Mouse (Mus musculus) limb, embryonic 13.5 days (tissue): Measurements from ENCODE around the gene 1810009A15Rik. TPM values are rescaled to one million over a fixed set of nuclear protein-coding genes. Genes with fewer than 3 reads are reported as not detected.

Source experiments
- ATAC-seq: fragments of 200-750 bp; cut with Nextera tagmentation; 2 replicates; pipeline ENCODE4 v1.8.0; 2017; ENCODE audit warnings: low read depth, moderate number of reproducible peaks, moderate TSS enrichment; ENCODE audit not compliant: low FRiP score
- H3K27ac ChIP-seq: fragments of 300-500 bp; sonication (generic); 2 replicates; pipeline ENCODE4 v1.5.1; 2015; ENCODE audit warnings: inconsistent platforms, mild to moderate bottlenecking, moderate library complexity
- H3K27me3 ChIP-seq: fragments of 300-500 bp; sonication (generic); 2 replicates; pipeline ENCODE4 v1.6.1; 2015; ENCODE audit warnings: mild to moderate bottlenecking, inconsistent platforms
- H3K36me3 ChIP-seq: fragments of 300-500 bp; sonication (generic); 2 replicates; pipeline ENCODE4 v1.6.1; 2015; ENCODE audit warnings: inconsistent platforms, mild to moderate bottlenecking, moderate library complexity
- H3K4me1 ChIP-seq: fragments of 300-500 bp; sonication (generic); 2 replicates; pipeline ENCODE4 v1.6.1; 2015; ENCODE audit warnings: inconsistent platforms
- H3K4me2 ChIP-seq: fragments of 300-500 bp; sonication (generic); replicated peaks from 2 replicates; pipeline ENCODE4 v1.6.1; 2015; ENCODE audit warnings: inconsistent platforms, mild to moderate bottlenecking, moderate library complexity
- H3K4me3 ChIP-seq: fragments of 300-500 bp; sonication (generic); 2 replicates; pipeline ENCODE4 v1.5.1; 2015; ENCODE audit warnings: moderate library complexity, mild to moderate bottlenecking, inconsistent platforms
- H3K9ac ChIP-seq: fragments of 300-500 bp; sonication (generic); 2 replicates; pipeline ENCODE4 v1.6.1; 2015; ENCODE audit warnings: mild to moderate bottlenecking, inconsistent platforms
- H3K9me3 ChIP-seq: fragments of 300-500 bp; sonication (generic); 2 replicates; pipeline ENCODE4 v1.6.1; 2016; ENCODE audit warnings: inconsistent platforms
- WGBS: fragments of 180-500 bp; shearing (Covaris S2); methylation state at CpG from one replicate; pipeline ENCODE4 v1.1.7; 2015; 5-methylcytosine and 5-hydroxymethylcytosine counted together
- polyA plus RNA-seq: library from polyadenylated mRNA; unstranded; fragments of >200 nt; fragmentation: Nextera tagmentation; extraction: Ambion mirVana; gene quantifications from 2 replicates; pipeline ENCODE4 v1.2.1, GENCODE M21; 2015

1810009A15Rik gene
- polyA plus RNA-seq, 1 experiment from 2014 or later = 96.6 TPM

DNA sequence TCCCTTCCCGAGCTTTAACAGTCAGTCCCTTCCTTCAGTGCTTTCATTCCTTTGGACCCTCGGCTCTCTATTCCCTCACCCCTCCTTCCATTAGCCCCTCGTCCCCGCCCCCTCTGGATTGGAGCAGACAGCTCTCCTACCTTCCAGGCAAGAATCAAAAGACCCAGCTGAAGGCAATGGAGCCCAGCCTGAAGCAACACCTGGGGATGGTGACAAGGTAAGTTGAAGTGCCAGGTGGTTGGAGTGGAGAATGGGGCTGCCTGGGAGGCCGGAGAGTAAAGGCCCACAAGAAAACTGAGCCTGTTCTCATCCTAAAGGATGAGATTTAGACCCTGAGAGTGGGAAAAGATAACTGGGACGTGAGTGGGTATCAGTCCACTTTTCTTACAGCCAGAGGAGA, 19.9 kb downstream of the 1810009A15Rik start:
- no peaks in the 10 kb centered on the region for H3K27me3 ChIP-seq
- ATAC-seq = no peak
- H3K4me3 ChIP-seq = no peak overlapping the region
- no peak overlapping the region for H3K27ac ChIP-seq
- no peak overlapping the region for H3K9ac ChIP-seq
- no peaks in the 10 kb centered on the region for H3K9me3 ChIP-seq
- H3K4me2 ChIP-seq = no peak overlapping the region
- no peaks in the 10 kb centered on the region for H3K4me1 ChIP-seq
- peaks cover 96% of the 10 kb centered on the region for H3K36me3 ChIP-seq
- WGBS = 92% methylated on average over 6 of the region's 6 CpGs

DNA sequence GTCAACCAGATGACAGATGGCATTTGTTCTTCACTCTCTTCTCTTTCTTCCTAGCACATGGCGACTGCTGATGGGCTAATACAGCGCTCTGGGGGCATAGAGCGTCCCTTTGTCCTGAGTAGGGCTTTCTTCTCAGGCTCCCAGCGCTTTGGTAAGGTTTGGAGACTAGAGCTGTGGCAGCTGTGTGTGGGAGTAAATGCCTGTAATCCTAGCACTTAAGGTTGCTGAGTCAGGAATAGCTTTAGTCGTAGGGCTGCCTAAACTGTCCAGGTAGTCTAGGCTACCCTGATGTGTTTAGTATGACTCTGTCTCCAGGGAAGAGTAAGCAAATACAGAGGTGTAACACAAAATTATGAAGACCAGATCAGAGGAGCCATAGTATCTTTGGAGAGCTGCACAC, 23.2 kb downstream of the 1810009A15Rik start:
- Histone ChIP-seq H3K9ac (no peak overlapping the region), H3K4me3 (no peak overlapping the region), H3K36me3 (peaks cover 100% of the 10 kb centered on the region), H3K27me3 (no peaks in the 10 kb centered on the region), H3K4me1 (no peaks in the 10 kb centered on the region), H3K27ac (no peak overlapping the region), H3K9me3 (no peaks in the 10 kb centered on the region), H3K4me2 (no peak overlapping the region)
- 93% methylated on average over 5 of the region's 5 CpGs for WGBS
- ATAC-seq = no peak

DNA sequence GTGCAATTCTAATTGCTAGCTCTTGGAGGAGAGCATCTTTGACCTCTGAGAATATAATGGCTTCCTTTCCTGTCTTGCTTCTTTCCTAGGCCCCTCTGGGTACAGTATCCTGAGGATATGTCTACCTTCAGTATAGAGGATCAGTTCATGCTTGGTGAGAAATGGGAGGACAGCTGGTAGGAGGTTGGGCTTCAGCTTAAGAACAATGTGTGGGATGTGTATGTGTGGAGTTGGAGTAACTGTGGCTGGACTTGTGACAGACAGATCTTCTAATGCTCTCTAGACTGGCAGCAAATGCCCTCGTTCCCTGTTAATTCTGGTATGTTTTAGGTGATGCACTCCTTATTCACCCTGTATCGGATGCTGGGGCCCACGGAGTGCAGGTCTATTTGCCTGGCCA, 25.6 kb downstream of the 1810009A15Rik start:
- WGBS = 95% methylated on average over 3 of the region's 3 CpGs

DNA sequence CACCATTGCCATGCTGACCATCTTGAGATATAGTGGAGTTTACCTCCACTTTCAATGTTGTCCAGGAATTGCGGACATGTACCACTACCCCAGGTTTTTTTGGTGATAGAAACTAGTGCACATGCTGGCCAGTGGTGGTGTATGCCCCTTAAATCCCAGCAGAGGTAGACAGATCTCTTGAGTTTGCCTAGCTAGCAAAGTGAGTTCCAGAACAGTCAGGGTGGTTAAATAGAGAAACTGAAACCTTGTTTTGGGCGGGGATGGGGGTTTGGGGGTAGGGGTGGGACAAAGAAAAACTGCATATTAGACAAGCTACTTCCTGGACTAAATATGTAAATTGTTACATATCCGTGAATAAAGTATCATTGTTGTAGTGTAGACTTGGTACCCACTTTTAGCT, 30.3 kb downstream of the 1810009A15Rik start:
- no peak overlapping the region for H3K4me2 ChIP-seq
- no peak overlapping the region for H3K4me3 ChIP-seq
- H3K4me1 ChIP-seq = peaks cover 13% of the 10 kb centered on the region
- peaks cover 35% of the 10 kb centered on the region for H3K36me3 ChIP-seq
- ATAC-seq = no peak
- H3K9me3 ChIP-seq = no peaks in the 10 kb centered on the region
- 90% methylated on average over 3 of the region's 3 CpGs for WGBS
- no peaks in the 10 kb centered on the region for H3K27me3 ChIP-seq
- no peak overlapping the region for H3K9ac ChIP-seq
- H3K27ac ChIP-seq = no peak overlapping the region

More for the DNA sequence above, 25.6 kb downstream of the 1810009A15Rik start:
- no peak overlapping the region for H3K4me2 ChIP-seq
- H3K4me1 ChIP-seq = no peaks in the 10 kb centered on the region
- H3K27ac ChIP-seq = no peak overlapping the region
- H3K27me3 ChIP-seq = no peaks in the 10 kb centered on the region
- peaks cover 83% of the 10 kb centered on the region for H3K36me3 ChIP-seq
- ATAC-seq = no peak
- no peak overlapping the region for H3K4me3 ChIP-seq
- no peaks in the 10 kb centered on the region for H3K9me3 ChIP-seq
- no peak overlapping the region for H3K9ac ChIP-seq

DNA sequence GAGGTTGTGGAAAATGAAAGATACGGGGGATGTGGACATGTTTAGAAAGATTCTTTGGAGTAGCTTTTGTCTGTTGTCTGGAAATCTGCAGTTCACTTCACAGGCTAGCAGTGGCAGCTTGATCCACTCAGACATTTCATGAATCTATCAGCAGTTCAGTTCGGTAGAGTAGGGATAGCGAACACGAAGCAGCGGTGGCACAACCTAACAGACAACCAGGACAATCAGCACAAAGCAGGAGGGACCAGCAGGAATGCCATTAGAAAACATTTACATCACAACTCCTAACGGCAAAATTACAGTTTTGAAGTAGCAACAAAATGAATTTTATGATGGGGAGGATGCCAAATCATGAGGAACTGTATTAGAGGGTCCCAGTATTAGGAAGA, 31.0 kb downstream of the 1810009A15Rik start:
- Histone ChIP-seq H3K9ac (no peak overlapping the region), H3K27me3 (no peaks in the 10 kb centered on the region), H3K4me2 (peak overlapping the region; percentile 77), H3K9me3 (no peaks in the 10 kb centered on the region), H3K36me3 (peaks cover 28% of the 10 kb centered on the region), H3K27ac (peak overlapping the region; percentile 80; the same call in 1 of the 2 replicates), H3K4me1 (peaks cover 13% of the 10 kb centered on the region), H3K4me3 (peak overlapping the region; percentile 75)
- no peak for ATAC-seq
- WGBS = 68% methylated on average over 6 of the region's 6 CpGs

DNA sequence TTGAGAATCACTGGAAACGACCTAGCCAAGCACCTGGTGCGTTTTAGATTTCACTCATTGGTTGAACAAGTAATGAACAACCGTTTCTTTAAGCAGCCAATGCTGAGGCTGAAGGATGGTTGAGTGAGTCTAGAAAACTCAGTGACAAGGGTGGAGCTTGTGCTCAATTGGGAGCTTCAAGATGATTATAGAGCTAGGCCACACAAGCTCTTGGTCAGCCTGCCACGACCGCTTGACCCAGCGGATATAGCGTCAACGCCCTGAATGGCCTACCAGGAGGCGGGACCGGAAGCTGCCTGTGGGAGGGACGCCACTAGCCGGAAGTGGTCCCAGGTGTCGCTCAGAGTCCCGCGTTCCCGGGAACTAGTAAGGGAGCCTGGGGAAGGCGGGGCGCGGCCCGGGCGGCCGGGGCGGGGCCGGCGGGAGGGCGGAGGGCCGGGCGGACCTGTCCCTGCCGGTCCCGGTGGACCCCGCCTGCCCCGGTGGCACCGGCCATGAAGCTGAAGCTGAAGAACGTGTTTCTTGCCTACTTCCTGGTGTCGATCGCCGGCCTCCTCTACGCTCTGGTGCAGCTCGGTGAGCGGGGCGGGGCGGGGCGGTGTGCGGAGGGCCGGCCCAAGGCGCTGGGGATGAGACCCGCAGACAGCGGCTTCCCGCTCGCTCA, 31.6 kb downstream of the 1810009A15Rik start, which contains the start of gene B3gat3:
TSS of gene B3gat3 (plus strand) at position 302 of the 664 bp plus-strand sequence.
- Histone ChIP-seq H3K36me3 (peaks cover 25% of the 10 kb centered on the region), H3K4me1 (peaks cover 13% of the 10 kb centered on the region), H3K4me2 (peak within 1 kb of the TSS; percentile 77), H3K27me3 (no peaks in the 10 kb centered on the region), H3K4me3 (peak within 1 kb of the TSS; percentile 75), H3K9ac (peak within 1 kb of the TSS; percentile 82), H3K27ac (peak within 1 kb of the TSS; percentile 80), H3K9me3 (no peaks in the 10 kb centered on the region)
- peak; percentile 96 for ATAC-seq
- 2% methylated on average over 46 of the region's 50 CpGs for WGBS

DNA sequence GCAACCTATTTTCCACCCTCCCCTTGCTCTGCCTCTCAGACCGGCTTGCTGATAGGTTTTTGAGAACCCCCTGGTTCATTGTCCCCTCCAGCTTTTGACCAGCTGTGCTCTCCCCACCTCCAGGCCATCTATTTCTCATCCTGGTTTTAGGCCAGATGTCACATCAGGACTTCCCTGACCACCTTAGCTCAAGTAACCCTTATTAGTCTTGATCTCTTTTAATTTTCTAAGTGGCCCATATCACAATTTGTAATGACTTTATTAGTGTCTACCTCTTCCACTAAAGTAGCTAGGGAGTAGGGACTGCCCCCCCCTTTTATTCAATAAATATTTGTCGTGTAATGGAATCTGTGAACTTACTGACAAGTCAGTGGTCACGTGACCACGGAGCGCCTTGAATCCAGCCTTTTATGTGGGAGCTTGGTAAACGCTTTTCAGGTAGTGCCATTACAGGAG, 32.2 kb downstream of the 1810009A15Rik start:
- Histone ChIP-seq H3K9me3 (no peaks in the 10 kb centered on the region), H3K4me2 (peak overlapping the region; percentile 77), H3K4me1 (peaks cover 13% of the 10 kb centered on the region), H3K36me3 (peaks cover 25% of the 10 kb centered on the region), H3K4me3 (peak overlapping the region; percentile 75), H3K27ac (peak overlapping the region; percentile 80), H3K27me3 (no peaks in the 10 kb centered on the region), H3K9ac (peak overlapping the region; percentile 82)
- no peak for ATAC-seq
- 1% methylated on average over 6 of the region's 6 CpGs for WGBS

DNA sequence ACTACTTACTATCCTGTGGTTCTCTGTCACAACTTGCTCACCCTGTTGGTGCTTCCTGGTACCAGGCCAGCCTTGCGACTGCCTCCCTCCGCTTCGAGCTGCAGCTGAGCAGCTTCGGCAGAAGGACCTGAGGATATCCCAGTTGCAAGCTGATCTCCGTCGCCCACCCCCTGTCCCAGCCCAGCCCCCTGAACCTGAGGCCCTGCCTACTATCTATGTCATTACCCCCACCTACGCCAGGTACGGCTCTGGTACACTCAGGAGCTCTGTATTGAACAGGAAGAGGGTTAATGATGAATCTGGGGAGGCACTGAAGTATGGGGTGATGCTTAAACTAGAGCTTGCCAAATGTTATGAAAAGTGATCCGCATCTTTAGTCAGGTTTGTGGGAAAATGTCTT, 33.1 kb downstream of the 1810009A15Rik start:
- Histone ChIP-seq H3K4me2 (peak overlapping the region; percentile 77), H3K27me3 (no peaks in the 10 kb centered on the region), H3K27ac (no peak overlapping the region), H3K9ac (peak overlapping the region; percentile 46), H3K36me3 (peaks cover 24% of the 10 kb centered on the region), H3K9me3 (no peaks in the 10 kb centered on the region), H3K4me1 (peaks cover 13% of the 10 kb centered on the region), H3K4me3 (no peak overlapping the region)
- ATAC-seq = no peak
- WGBS = 77% methylated on average over 9 of the region's 9 CpGs

DNA sequence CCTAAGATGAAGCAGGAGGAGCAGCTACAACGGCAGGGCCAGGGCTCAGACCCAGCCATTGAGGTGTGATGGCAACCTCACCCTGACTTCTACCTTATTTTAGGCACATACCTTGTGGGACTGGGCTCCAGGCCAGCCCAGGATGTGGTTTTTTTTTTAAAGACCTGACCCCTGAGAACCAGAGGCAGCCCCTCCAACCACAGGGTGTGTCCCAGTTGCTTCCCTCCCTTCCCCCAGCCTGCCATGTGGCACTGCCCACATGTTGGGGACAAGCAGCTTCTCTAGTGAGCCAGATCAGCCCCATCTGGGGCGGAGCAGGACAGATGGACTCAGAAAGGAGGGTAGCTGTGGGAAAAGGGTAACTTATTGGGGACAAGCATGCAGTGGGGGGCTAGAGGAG, 38.1 kb downstream of the 1810009A15Rik start:
- H3K36me3 ChIP-seq = peaks cover 35% of the 10 kb centered on the region
- H3K4me1 ChIP-seq = peaks cover 13% of the 10 kb centered on the region
- H3K9ac ChIP-seq = peak overlapping the region; percentile 25; the same call in 1 of the 2 replicates
- H3K27ac ChIP-seq = no peak overlapping the region
- H3K4me3 ChIP-seq = no peak overlapping the region
- WGBS = 85% methylated on average over 2 of the region's 2 CpGs
- ATAC-seq = no peak
- no peak overlapping the region for H3K4me2 ChIP-seq
- no peaks in the 10 kb centered on the region for H3K9me3 ChIP-seq
- no peaks in the 10 kb centered on the region for H3K27me3 ChIP-seq

DNA sequence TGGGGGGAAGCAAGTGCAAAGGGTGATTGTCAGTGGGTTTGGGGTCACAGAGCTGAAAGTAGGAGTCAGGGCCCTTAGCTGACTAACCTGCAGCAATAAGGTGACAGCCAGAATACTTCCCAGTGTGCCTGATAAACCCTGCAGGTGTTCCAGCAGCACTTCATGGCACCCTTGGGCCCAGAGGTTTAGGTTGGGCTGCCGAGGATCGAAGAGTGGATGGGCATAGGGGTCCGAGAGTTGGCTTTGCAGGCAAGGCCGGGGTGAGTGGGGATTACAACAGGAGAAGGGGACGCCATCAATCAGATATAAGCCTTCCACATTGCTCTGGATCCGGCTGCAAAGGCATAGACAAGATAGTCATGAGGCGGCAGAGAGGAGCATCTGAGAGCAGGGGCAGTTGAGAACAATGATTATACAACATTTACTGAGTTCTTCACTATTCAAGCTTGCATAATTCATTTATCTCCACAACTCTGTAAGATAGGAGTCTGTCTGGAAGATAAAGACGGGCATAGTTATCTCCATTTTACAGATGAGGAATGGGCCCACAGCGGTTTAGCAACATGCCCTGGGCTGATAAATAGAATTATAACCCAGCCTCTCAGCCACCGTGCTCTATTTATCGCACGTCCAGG, 39.4 kb downstream of the 1810009A15Rik start:
- H3K4me2 ChIP-seq = no peak overlapping the region
- peaks cover 11% of the 10 kb centered on the region for H3K4me1 ChIP-seq
- H3K27me3 ChIP-seq = no peaks in the 10 kb centered on the region
- WGBS = 87% methylated on average over 12 of the region's 12 CpGs
- peaks cover 42% of the 10 kb centered on the region for H3K36me3 ChIP-seq
- H3K4me3 ChIP-seq = no peak overlapping the region
- ATAC-seq = no peak
- H3K9me3 ChIP-seq = no peaks in the 10 kb centered on the region
- H3K9ac ChIP-seq = no peak overlapping the region
- H3K27ac ChIP-seq = no peak overlapping the region

DNA sequence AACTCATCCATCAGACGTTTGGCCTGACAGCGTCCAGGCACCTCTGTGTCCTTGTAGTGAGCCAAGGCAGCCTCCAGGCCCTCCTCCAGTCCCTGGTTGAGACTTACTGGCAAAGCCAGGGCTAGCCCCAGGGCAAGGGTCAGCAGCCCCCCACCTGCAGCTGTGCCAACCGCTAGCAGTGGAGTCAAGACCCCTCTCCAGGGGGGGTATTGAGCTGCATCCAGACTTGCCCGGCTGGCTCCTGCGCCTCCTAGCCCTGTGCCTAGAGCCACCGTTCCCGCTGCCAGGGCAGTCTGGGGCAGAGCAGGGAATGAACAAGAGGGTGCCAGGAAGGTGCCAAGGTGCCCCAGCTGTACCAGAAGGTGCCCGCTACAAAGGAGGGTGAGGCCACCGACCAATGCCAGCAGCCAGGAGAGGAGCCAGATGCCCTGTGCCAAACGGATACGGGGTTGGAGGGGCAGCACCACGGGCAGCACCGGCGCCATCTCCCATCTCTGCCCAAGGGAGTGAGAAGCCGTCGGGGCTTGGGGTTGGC, 40.1 kb downstream of the 1810009A15Rik start:
- H3K36me3 ChIP-seq = peaks cover 49% of the 10 kb centered on the region
- ATAC-seq = peak; percentile 13; the same call in 1 of the 2 replicates

More for the DNA sequence above, 40.1 kb downstream of the 1810009A15Rik start:
- Histone ChIP-seq H3K9ac (peak overlapping the region; percentile 91), H3K4me2 (peak overlapping the region; percentile 72), H3K27me3 (no peaks in the 10 kb centered on the region), H3K4me1 (peaks cover 11% of the 10 kb centered on the region), H3K9me3 (no peaks in the 10 kb centered on the region), H3K27ac (peak overlapping the region; percentile 74; the same call in 1 of the 2 replicates), H3K4me3 (peak overlapping the region; percentile 80)
- 20% methylated on average over 16 of the region's 16 CpGs for WGBS
